In genomic region chr10:23542712-23543111, GRCm38 (mm10) we compare ENCODE assay signal across 11 mouse cellular contexts.
"Had no signal": no experiment of that assay in that cellular context is flagged by ENCODE, and none has a peak within 500 bp of the region (broad histone marks: within the 10 kb centered on the region; RNA-seq: fewer than 3 reads in every experiment).

No protein-coding gene starts in this region.

- H3K27me3 ChIP-seq: midbrain, embryonic 12.5 days had no signal

- DNase-seq: kidney, postnatal 36 days; left cerebral cortex, postnatal 4 days; lung, adult 18-20 months; right cerebral cortex, adult 18-20 months; right cerebral cortex, postnatal 25 days; thymus, postnatal 4 days had no signal

- H3K36me3 ChIP-seq: limb, embryonic 13.5 days; midbrain, embryonic 12.5 days had no signal

- H3K27ac ChIP-seq: limb, embryonic 13.5 days; liver, embryonic 14.5 days; midbrain, embryonic 12.5 days; stomach, postnatal 0 days had no signal

- H3K9ac ChIP-seq: limb, embryonic 13.5 days; liver, embryonic 14.5 days; midbrain, embryonic 12.5 days had no signal

- H3K4me2 ChIP-seq: limb, embryonic 13.5 days; midbrain, embryonic 12.5 days had no signal

- H3K4me3 ChIP-seq: limb, embryonic 13.5 days; midbrain, embryonic 12.5 days had no signal

- ATAC-seq: midbrain, embryonic 16.5 days had no signal

- H3K9me3 ChIP-seq: limb, embryonic 13.5 days; midbrain, embryonic 12.5 days had no signal

- H3K4me1 ChIP-seq: midbrain, embryonic 12.5 days had no signal
